Comparison of ENCODE assay signal across 12 mouse cellular contexts in the genomic region with DNA sequence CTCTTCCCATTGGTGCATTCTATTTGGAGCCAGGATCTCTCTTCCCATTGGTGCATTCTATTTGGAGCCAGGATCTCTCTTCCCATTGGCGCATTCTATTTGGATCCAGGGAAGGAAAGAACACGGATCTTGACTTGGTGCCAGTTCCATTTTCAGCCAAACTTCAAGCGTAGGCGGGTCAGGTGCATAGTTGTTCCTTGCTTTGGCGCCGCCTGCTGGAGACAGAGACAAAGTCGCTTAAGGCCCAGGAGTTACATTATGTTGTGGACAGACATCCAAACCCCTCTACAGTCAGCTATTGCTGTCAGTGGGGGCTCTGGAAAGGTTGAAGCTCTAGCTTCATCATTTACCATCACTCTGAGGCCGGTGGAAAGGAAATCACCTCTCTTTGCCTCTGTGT. TPM values are rescaled to one million over a fixed set of nuclear protein-coding genes. Genes with fewer than 3 reads are reported as not detected.
DNase-seq lines count a peak whose midpoint lies in the region; ATAC-seq and TF ChIP-seq lines count a peak whose summit lies in the region.
"Had no signal": no experiment of that assay in that cellular context is flagged by ENCODE, and none has a peak within 500 bp of the region (broad histone marks: within the 10 kb centered on the region; RNA-seq: fewer than 3 reads in every experiment).

No protein-coding gene starts in this region.

- H3K4me1 ChIP-seq in heart, adult 2 months (ENCODE audit: control insufficient read depth, insufficient read depth, low read length) = no peaks in the 10 kb centered on the region
- H3K4me1 ChIP-seq in hindbrain, embryonic 12.5 days = peaks cover 7% of the 10 kb centered on the region; the same call in 1 of the 2 replicates
- H3K4me1 ChIP-seq: midbrain, embryonic 12.5 days had no signal

- no peaks in the 10 kb centered on the region for H3K79me2 ChIP-seq in heart, adult 2 months (replicated peaks; ENCODE audit: control insufficient read depth, insufficient read depth, low read length)

- no peak overlapping the region for H3K9ac ChIP-seq in heart, adult 2 months (ENCODE audit: low read depth, low read length)
- H3K9ac ChIP-seq in hindbrain, embryonic 12.5 days = no peak overlapping the region
- H3K9ac ChIP-seq: heart, embryonic 12.5 days; midbrain, embryonic 12.5 days had no signal

- H3K27me3 ChIP-seq in heart, adult 2 months (ENCODE audit: control insufficient read depth, insufficient read depth, low read length) = no peaks in the 10 kb centered on the region
- no peaks in the 10 kb centered on the region for H3K27me3 ChIP-seq in hindbrain, embryonic 12.5 days

- ATAC-seq in hindbrain, embryonic 12.5 days (ENCODE audit: low FRiP score) = no peak

- DNase-seq in heart, adult 2 months = no peak
- DNase-seq in heart, adult 18-20 months = no peak
- DNase-seq in 3T3-L1 (ENCODE audit: low read depth, low spot score) (peak; percentile 60), NIH3T3 (ENCODE audit: low read depth) (peak; percentile 72)
- peak; percentile 42 for DNase-seq in lung, postnatal 10 days
- no peak for DNase-seq in embryo, embryonic 9.5 days (ENCODE audit: extremely low spot score)
- DNase-seq in gastrocnemius, postnatal 36 days = no peak

- H3K4me3 ChIP-seq in heart, adult 2 months = no peak overlapping the region
- no peak overlapping the region for H3K4me3 ChIP-seq in hindbrain, embryonic 12.5 days
- H3K4me3 ChIP-seq: embryonic facial prominence, embryonic 10.5 days; heart, embryonic 12.5 days; midbrain, embryonic 12.5 days had no signal

- H3K36me3 ChIP-seq in heart, adult 2 months (ENCODE audit: control insufficient read depth, insufficient read depth, low read length) = no peaks in the 10 kb centered on the region
- no peaks in the 10 kb centered on the region for H3K36me3 ChIP-seq in hindbrain, embryonic 12.5 days
- H3K36me3 ChIP-seq: embryonic facial prominence, embryonic 10.5 days; heart, embryonic 12.5 days; midbrain, embryonic 12.5 days had no signal

- WGBS in heart, adult 2 months = 54% methylated on average over 8 of the region's 8 CpGs
- WGBS in hindbrain, embryonic 12.5 days = 79% methylated on average over 8 of the region's 8 CpGs

- TF ChIP-seq POLR2A in heart, adult 2 months (IDR thresholded peaks at IDR 0.05; ENCODE audit: insufficient read depth, low read depth, low read length) = no peak

- peak; percentile 42 for TF ChIP-seq CTCF in heart, adult 2 months (IDR thresholded peaks at IDR 0.05)

- H3K4me2 ChIP-seq in hindbrain, embryonic 12.5 days (replicated peaks) = no peak overlapping the region
- H3K4me2 ChIP-seq: heart, embryonic 12.5 days; midbrain, embryonic 12.5 days had no signal

- intact Hi-C loops in heart, adult 2 months (cut with DNase I) = no loop called here
- intact Hi-C loops in gastrocnemius, postnatal 36 days (cut with DNase I) = loop anchor here (5.0 kb wide), 1 partner anchor 416 kb away; no protein-coding TSS in a partner anchor

- H3K9me3 ChIP-seq in hindbrain, embryonic 12.5 days (replicated peaks) = no peaks in the 10 kb centered on the region
- H3K9me3 ChIP-seq: embryonic facial prominence, embryonic 10.5 days; heart, embryonic 12.5 days; midbrain, embryonic 12.5 days had no signal

- H3K27ac ChIP-seq in heart, adult 2 months = no peak overlapping the region
- H3K27ac ChIP-seq in hindbrain, embryonic 12.5 days = no peak overlapping the region
- H3K27ac ChIP-seq: embryonic facial prominence, embryonic 10.5 days; midbrain, embryonic 12.5 days had no signal

- no peak for TF ChIP-seq EP300 in heart, adult 2 months (IDR thresholded peaks at IDR 0.05; ENCODE audit: insufficient read depth, low read depth, low read length)

RNA-seq across cellular contexts. Expression of a gene that starts 18.8 kb away (rescaled TPM):
- 10 to 100 TPM; 40.5 to 47.6 TPM for total RNA-seq in heart, adult 2 months (2021)
- 29.4 and 39.0 TPM in 2 replicates for polyA plus RNA-seq in heart, adult 2 months (2012; rRNA removed)
- total RNA-seq in heart, adult 18-20 months (2021) = 10 to 100 TPM; 49.4 to 52.0 TPM
- 158 and 167 TPM in 2 replicates for polyA plus RNA-seq in hindbrain, embryonic 12.5 days (2016; fragmentation: Nextera tagmentation; extraction: Ambion mirVana)
- total RNA-seq in gastrocnemius, postnatal 36 days (2021) = 10 to 100 TPM; 38.7 to 42.4 TPM

RNA-seq across cellular contexts. Expression of a gene that starts 21.0 kb away (rescaled TPM):
- not detected for total RNA-seq in heart, adult 2 months (2021)
- polyA plus RNA-seq in heart, adult 2 months (2012; rRNA removed) = not detected in 2 replicates
- not detected for total RNA-seq in heart, adult 18-20 months (2021)
- not detected in 2 replicates for polyA plus RNA-seq in hindbrain, embryonic 12.5 days (2016; fragmentation: Nextera tagmentation; extraction: Ambion mirVana)
- total RNA-seq in gastrocnemius, postnatal 36 days (2021) = not detected
- total RNA-seq: layer of hippocampus, adult 18-20 months had no signal
- polyA plus RNA-seq: embryonic facial prominence, embryonic 10.5 days; heart, embryonic 12.5 days; midbrain, embryonic 12.5 days had no signal

Comparison
In these comparisons a context has a peak if more than half of its experiments do, and no peak if none do; other contexts are left out.
1. DNase-seq: peak in 3T3-L1 (single experiment), NIH3T3 (single experiment) and lung, postnatal 10 days (single experiment); none in heart, adult 2 months (0 of 2), heart, adult 18-20 months (0 of 2), embryo, embryonic 9.5 days (single experiment) and gastrocnemius, postnatal 36 days (0 of 2).